ENCODE assay signal across 8 mouse cellular contexts in genomic region chr11:64968507-64968906, GRCm38 (mm10). TPM values are rescaled to one million over a fixed set of nuclear protein-coding genes. Genes with fewer than 3 reads are reported as not detected.
DNase-seq lines count a peak whose midpoint lies in the region; ATAC-seq and TF ChIP-seq lines count a peak whose summit lies in the region.

No protein-coding gene starts in this region.

- TF ChIP-seq POLR2A in olfactory bulb, adult 2 months (IDR thresholded peaks at IDR 0.05; ENCODE audit: insufficient read depth, low read depth, low read length), result no peak

- H3K9me3 ChIP-seq in forebrain, embryonic 15.5 days, result no peaks in the 10 kb centered on the region
- H3K9me3 ChIP-seq in liver, embryonic 16.5 days (replicated peaks; ENCODE audit: control insufficient read depth, low read length), result no peaks in the 10 kb centered on the region

- H3K27ac ChIP-seq in forebrain, embryonic 15.5 days (replicated peaks), result no peak overlapping the region
- H3K27ac ChIP-seq in liver, embryonic 16.5 days (ENCODE audit: low read length), result no peak overlapping the region
- no peak overlapping the region for H3K27ac ChIP-seq in olfactory bulb, adult 2 months (ENCODE audit: insufficient read depth, low read depth, low read length)

- peaks cover 14% of the 10 kb centered on the region for H3K27me3 ChIP-seq in forebrain, embryonic 15.5 days
- H3K27me3 ChIP-seq in liver, embryonic 16.5 days (ENCODE audit: control insufficient read depth, insufficient read depth, low read depth, low read length), result no peaks in the 10 kb centered on the region; the same call in 1 of the 2 replicates

- 9% methylated on average over 3 of the region's 3 CpGs for WGBS in forebrain, embryonic 15.5 days
- 9% methylated on average over 3 of the region's 3 CpGs for WGBS in liver, embryonic 16.5 days (ENCODE audit: insufficient replicate concordance)
- 5% methylated on average over 3 of the region's 3 CpGs for WGBS in olfactory bulb, adult 2 months

- no peak overlapping the region for H3K4me3 ChIP-seq in forebrain, embryonic 15.5 days
- no peak overlapping the region for H3K4me3 ChIP-seq in liver, embryonic 16.5 days (ENCODE audit: low read depth, low read length)
- no peak overlapping the region for H3K4me3 ChIP-seq in olfactory bulb, adult 2 months (ENCODE audit: insufficient read depth, low read depth, low read length)

- no peaks in the 10 kb centered on the region for H3K36me3 ChIP-seq in forebrain, embryonic 15.5 days
- H3K36me3 ChIP-seq in liver, embryonic 16.5 days (ENCODE audit: control insufficient read depth, insufficient read depth), result no peaks in the 10 kb centered on the region

- H3K4me2 ChIP-seq in forebrain, embryonic 15.5 days (replicated peaks), result no peak overlapping the region
- H3K4me2 ChIP-seq in liver, embryonic 16.5 days (ENCODE audit: low read depth, low read length), result no peak overlapping the region

- H3K9ac ChIP-seq in forebrain, embryonic 15.5 days (replicated peaks), result no peak overlapping the region
- no peak overlapping the region for H3K9ac ChIP-seq in liver, embryonic 16.5 days (ENCODE audit: low read depth, low read length)

- ATAC-seq in forebrain, embryonic 15.5 days (replicated peaks), result peak; percentile 85
- ATAC-seq in liver, embryonic 16.5 days (ENCODE audit: low read depth), result peak; percentile 43; the same call in 1 of the 2 replicates

- DNase-seq in MN1 (ENCODE audit: low spot score), result peak; percentile 86
- DNase-seq in cerebellum, adult 11-12 months, result peak; percentile 25
- DNase-seq in heart, postnatal 36 days, result peak; percentile 66 to 72
- DNase-seq in layer of hippocampus, adult 18-20 months (ENCODE audit: low spot score in 2 of 2), result peak; percentile 59 to 83
- DNase-seq in urinary bladder, postnatal 4 days (ENCODE audit: low spot score in 2 of 2), result peak; percentile 57 to 70

- 0 out of 2 replicates have a peak, but pooled peaks have one; percentile 39 for TF ChIP-seq CTCF in olfactory bulb, adult 2 months (IDR thresholded peaks at IDR 0.05; ENCODE audit: insufficient read depth, low read depth, low read length)

- intact Hi-C loops in heart, postnatal 36 days (cut with DNase I), result loop anchor here (2.0 to 5.0 kb wide), 5 partner anchors 526 to 1756 kb away; no protein-coding TSS in a partner anchor

- H3K4me1 ChIP-seq in forebrain, embryonic 15.5 days, result peaks cover 4% of the 10 kb centered on the region; the same call in 1 of the 2 replicates
- peaks cover 8% of the 10 kb centered on the region for H3K4me1 ChIP-seq in liver, embryonic 16.5 days (ENCODE audit: control insufficient read depth, low read depth, low read length)
- H3K4me1 ChIP-seq in olfactory bulb, adult 2 months (ENCODE audit: control insufficient read depth, insufficient read depth, low read length), result no peaks in the 10 kb centered on the region

RNA-seq across cellular contexts. Expression of gene Elac2, which starts 10.3 kb away (rescaled TPM):
- 33.1 and 35.8 TPM in 2 replicates for polyA plus RNA-seq in forebrain, embryonic 15.5 days (2015; fragmentation: Nextera tagmentation; extraction: Ambion mirVana)
- 10 to 100 TPM; 20.5 to 20.6 TPM for total RNA-seq in heart, postnatal 36 days (2021)
- 10 to 100 TPM; 25.0 to 26.0 TPM for total RNA-seq in layer of hippocampus, adult 18-20 months (2021)
- 12.8 and 13.7 TPM in 2 replicates for polyA plus RNA-seq in liver, embryonic 16.5 days (2015; fragmentation: Nextera tagmentation; extraction: Ambion mirVana)
- not detected in 2 replicates for polyA plus RNA-seq in olfactory bulb, adult 2 months (2012; ENCODE audit: insufficient read depth, insufficient read length, low replicate concordance, missing spikeins)

Comparison
In these comparisons a context has a peak if more than half of its experiments do, and no peak if none do; other contexts are left out.
1. DNase-seq: peak in every context shown above with its lines; median percentile 86 in MN1; 71 in layer of hippocampus, adult 18-20 months; 69 in heart, postnatal 36 days; 64 in urinary bladder, postnatal 4 days; 25 in cerebellum, adult 11-12 months.